In the genomic region with DNA sequence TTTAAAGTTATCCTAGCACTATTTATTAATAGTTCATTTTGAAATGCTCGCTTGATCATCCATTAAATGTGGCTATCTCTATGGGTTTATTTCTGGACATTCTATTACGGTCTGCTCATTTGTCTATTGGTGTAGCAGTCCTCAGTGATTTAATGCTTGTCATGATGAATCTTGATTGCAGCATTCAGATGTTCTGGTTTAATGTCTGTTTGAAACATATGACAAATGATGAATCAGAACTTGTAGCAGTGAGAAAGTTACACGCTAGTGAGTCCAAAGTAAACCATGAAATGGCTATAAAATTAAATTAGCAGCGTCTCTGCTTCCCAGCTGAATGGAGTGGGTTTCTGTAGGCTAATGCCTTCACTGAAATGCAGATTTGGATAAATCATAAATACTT, we compare ENCODE assay signal across 26 mouse cellular contexts.
A peak's percentile ranks its signal among the peaks of the same experiment; 100 is the strongest.
DNase-seq lines count a peak whose midpoint lies in the region; ATAC-seq and TF ChIP-seq lines count a peak whose summit lies in the region.
"Had no signal": no experiment of that assay in that cellular context is flagged by ENCODE, and none has a peak within 500 bp of the region (broad histone marks: within the 10 kb centered on the region; RNA-seq: fewer than 3 reads in every experiment).

No protein-coding gene starts in this region.

- H3K4me3 ChIP-seq in C2C12 (ENCODE audit: insufficient read depth, poor library complexity, severe bottlenecking) (no peak overlapping the region), myocyte (no peak overlapping the region)
- H3K4me3 ChIP-seq in intestine, embryonic 16.5 days (ENCODE audit: low read length) = no peak overlapping the region
- H3K4me3 ChIP-seq: embryonic facial prominence, embryonic 12.5 days; embryonic facial prominence, embryonic 15.5 days; erythroblast, embryonic 14.5 days; forebrain, embryonic 10.5 days; forebrain, embryonic 12.5 days had no signal

- H3K79me2 ChIP-seq in C2C12 (ENCODE audit: control insufficient read depth, insufficient read depth) (no peaks in the 10 kb centered on the region), myocyte (ENCODE audit: control insufficient read depth, insufficient read depth) (no peaks in the 10 kb centered on the region)

- H3ac ChIP-seq in C2C12 (ENCODE audit: control insufficient read depth, insufficient read length, low read depth) = no peak overlapping the region
- no peak overlapping the region for H3ac ChIP-seq in myocyte (ENCODE audit: control insufficient read depth, insufficient read length)

- DNase-seq in 3T3-L1 (ENCODE audit: low read depth, low spot score) = peak; percentile 51
- peak; percentile 12 for DNase-seq in brain, adult 2 months (ENCODE audit: low read depth, low spot score)
- no peak for DNase-seq in layer of hippocampus, adult 11-12 months (ENCODE audit: low spot score)
- no peak for DNase-seq in left cerebral cortex, postnatal 25 days (ENCODE audit: low spot score in 2 of 2)
- DNase-seq: adrenal gland, adult 8-10 months; adrenal gland, postnatal 14 days; adrenal gland, postnatal 36 days; B cell, adult 2 months; cerebellum, adult 11-12 months; cerebellum, adult 2 months; cerebellum, adult 9-11 months; cerebellum, postnatal 14 days; cerebellum, postnatal 36 days; embryo, embryonic 11 days had no signal

- H3K4me2 ChIP-seq in myocyte (ENCODE audit: low read depth) = no peak overlapping the region
- H3K4me2 ChIP-seq in intestine, embryonic 16.5 days (ENCODE audit: low read depth, low read length) = no peak overlapping the region
- H3K4me2 ChIP-seq: embryonic facial prominence, embryonic 12.5 days; embryonic facial prominence, embryonic 15.5 days; forebrain, embryonic 12.5 days had no signal

- no peak for ATAC-seq in intestine, embryonic 16.5 days
- ATAC-seq: activated CD4-positive, CD25-positive, alpha-beta regulatory T cell, adult 4 months; forebrain, embryonic 14.5 days; forebrain, embryonic 16.5 days; Patski had no signal

- intact Hi-C loops in left cerebral cortex, postnatal 25 days (cut with DNase I) = no loop called here

- H3K79me3 ChIP-seq in C2C12 (ENCODE audit: low read depth) = no peaks in the 10 kb centered on the region

- H3K27me3 ChIP-seq in C2C12 (ENCODE audit: control insufficient read depth, insufficient read depth, insufficient read length) (no peaks in the 10 kb centered on the region), myocyte (ENCODE audit: control insufficient read depth, insufficient read depth, insufficient read length) (no peaks in the 10 kb centered on the region)
- H3K27me3 ChIP-seq in intestine, embryonic 16.5 days (replicated peaks; ENCODE audit: control insufficient read depth, insufficient read depth, low read length) = no peaks in the 10 kb centered on the region
- H3K27me3 ChIP-seq: embryonic facial prominence, embryonic 12.5 days; embryonic facial prominence, embryonic 15.5 days; forebrain, embryonic 12.5 days; Patski had no signal

- WGBS in intestine, embryonic 16.5 days = 76% methylated on average over 4 of the region's 4 CpGs

- no peak for TF ChIP-seq CTCF in C2C12 (IDR thresholded peaks at IDR 0.05; ENCODE audit: control insufficient read depth, insufficient read depth, insufficient read length)

- no peak for TF ChIP-seq POLR2A in myocyte (IDR thresholded peaks at IDR 0.05; ENCODE audit: insufficient read length, low read depth)

- no peaks in the 10 kb centered on the region for H3K9me3 ChIP-seq in intestine, embryonic 16.5 days (ENCODE audit: control insufficient read depth, low read length)
- H3K9me3 ChIP-seq: embryonic facial prominence, embryonic 12.5 days; embryonic facial prominence, embryonic 15.5 days; forebrain, embryonic 10.5 days; forebrain, embryonic 12.5 days had no signal

- H3K36me3 ChIP-seq in C2C12 (ENCODE audit: control insufficient read depth, insufficient read depth) = no peaks in the 10 kb centered on the region
- H3K36me3 ChIP-seq in myocyte (ENCODE audit: control insufficient read depth, insufficient read depth) = no peaks in the 10 kb centered on the region
- H3K36me3 ChIP-seq in intestine, embryonic 16.5 days (ENCODE audit: control insufficient read depth, insufficient read depth, low read length) = no peaks in the 10 kb centered on the region
- H3K36me3 ChIP-seq: embryonic facial prominence, embryonic 12.5 days; embryonic facial prominence, embryonic 15.5 days; forebrain, embryonic 10.5 days; forebrain, embryonic 12.5 days had no signal

- no peaks in the 10 kb centered on the region for H3K4me1 ChIP-seq in intestine, embryonic 16.5 days (ENCODE audit: control insufficient read depth, insufficient read depth, low read length)
- H3K4me1 ChIP-seq: embryonic facial prominence, embryonic 12.5 days; forebrain, embryonic 10.5 days; forebrain, embryonic 12.5 days had no signal

- H3K27ac ChIP-seq in intestine, embryonic 16.5 days (ENCODE audit: low read length) = no peak overlapping the region
- H3K27ac ChIP-seq: embryonic facial prominence, embryonic 12.5 days; embryonic facial prominence, embryonic 15.5 days; forebrain, embryonic 10.5 days; forebrain, embryonic 12.5 days had no signal

- H3K9ac ChIP-seq in intestine, embryonic 16.5 days (ENCODE audit: low read depth, low read length) = no peak overlapping the region
- H3K9ac ChIP-seq: embryonic facial prominence, embryonic 12.5 days; embryonic facial prominence, embryonic 15.5 days; forebrain, embryonic 12.5 days had no signal

TF ChIP-seq in C2C12, 6 proteins besides CTCF, POLR2A, EP300 and RAD21:
- no peak for TF ChIP-seq MYOG (IDR thresholded peaks at IDR 0.05; ENCODE audit: control insufficient read depth, extremely low read depth, insufficient read length)
- peak; percentile 75 for TF ChIP-seq CEBPB (IDR thresholded peaks at IDR 0.05; ENCODE audit: low read depth)
- TF ChIP-seq FOSL1 (IDR thresholded peaks at IDR 0.05; ENCODE audit: insufficient read depth, low read length, poor library complexity, severe bottlenecking) = peak; percentile 79

TF ChIP-seq in myocyte, 11 proteins besides CTCF, POLR2A, EP300 and RAD21:
- TF ChIP-seq CEBPB (IDR thresholded peaks at IDR 0.05; ENCODE audit: insufficient read depth, poor library complexity, severe bottlenecking) = peak; percentile 74; the same call in 1 of the 2 replicates
- TF ChIP-seq USF1 (IDR thresholded peaks at IDR 0.05; ENCODE audit: low read depth) = no peak

Comparison
In these comparisons a context has a peak if more than half of its experiments do, and no peak if none do; other contexts are left out.
1. DNase-seq: peak in 3T3-L1 (single experiment) and brain, adult 2 months (single experiment); none in layer of hippocampus, adult 11-12 months (single experiment) and left cerebral cortex, postnatal 25 days (0 of 2).